Mouse (Mus musculus) retina, postnatal 7 days (tissue): Measurements from ENCODE around the gene Blcap.
"Not testable (repeated sequence)": the region's sequence is repeated elsewhere in the genome, so short reads cannot be mapped to it uniquely, and the experiment has no call there.

Experiments
- DNase-seq: peaks from one replicate; pipeline ENCODE4 v3.0.0-alpha.2; 2012; ENCODE audit warnings: low read depth, low spot score

Gene Blcap

DNA sequence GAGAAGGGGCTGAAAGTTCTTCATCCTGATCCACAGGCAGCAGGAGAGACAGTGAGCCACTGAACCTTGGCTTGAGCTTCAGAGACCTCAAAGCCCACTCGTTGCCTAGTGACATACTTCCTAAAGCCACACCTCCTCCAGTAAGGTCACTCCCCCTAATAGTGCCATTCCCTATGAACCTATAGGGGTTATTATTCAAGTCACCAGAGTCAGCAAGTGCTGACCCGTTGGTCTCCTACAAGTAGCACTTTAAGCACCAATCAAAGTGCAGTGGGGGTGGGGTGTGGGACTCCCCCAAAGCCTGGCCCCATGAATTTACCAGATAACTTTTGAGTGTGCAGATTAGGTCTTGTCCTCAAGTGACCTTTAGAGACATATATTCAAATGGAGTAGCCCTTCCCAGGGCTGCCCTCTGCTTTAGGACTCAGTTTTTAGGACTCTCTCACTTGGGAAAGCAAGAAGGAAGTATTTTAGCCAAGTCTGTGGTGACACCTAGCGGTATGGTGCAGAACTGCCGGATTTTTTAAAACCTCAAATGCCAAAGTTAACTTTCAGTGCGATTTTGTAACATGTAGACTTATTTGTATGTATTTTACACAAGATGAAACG is at the start of gene Blcap:
Gene Blcap (minus strand): TSS at position 51 of the 609 bp plus-strand sequence.
- peak; percentile 57 for DNase-seq

- no peak for DNase-seq
These were observed 47.3 kb upstream of the Blcap start for GRCm38 (mm10) chr2:157618393-157618792.

DNA sequence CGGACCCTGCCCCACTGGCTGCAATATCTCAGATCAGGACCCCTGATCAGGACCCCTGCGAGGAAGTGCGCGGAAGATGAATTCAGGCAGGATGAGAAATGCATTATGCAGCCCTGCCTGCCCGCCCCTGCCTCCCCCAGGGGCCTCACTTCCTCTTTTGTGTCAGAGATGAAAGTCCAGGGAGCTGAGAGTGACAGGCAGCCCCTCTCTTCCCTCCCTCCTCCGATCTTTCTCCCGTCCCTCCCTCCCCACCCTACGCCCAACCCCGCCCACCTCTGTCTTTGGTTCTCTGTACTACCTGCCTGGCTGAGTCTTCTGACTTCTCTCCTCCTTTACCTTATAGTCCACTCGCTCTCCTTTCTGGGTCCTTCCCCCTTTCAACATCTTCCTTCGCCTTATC is 42.9 kb upstream of the Blcap start:
- no peak for DNase-seq

GRCm38 (mm10) chr2:157611735-157612134 is 40.7 kb upstream of the Blcap start:
- DNase-seq = no peak

DNA sequence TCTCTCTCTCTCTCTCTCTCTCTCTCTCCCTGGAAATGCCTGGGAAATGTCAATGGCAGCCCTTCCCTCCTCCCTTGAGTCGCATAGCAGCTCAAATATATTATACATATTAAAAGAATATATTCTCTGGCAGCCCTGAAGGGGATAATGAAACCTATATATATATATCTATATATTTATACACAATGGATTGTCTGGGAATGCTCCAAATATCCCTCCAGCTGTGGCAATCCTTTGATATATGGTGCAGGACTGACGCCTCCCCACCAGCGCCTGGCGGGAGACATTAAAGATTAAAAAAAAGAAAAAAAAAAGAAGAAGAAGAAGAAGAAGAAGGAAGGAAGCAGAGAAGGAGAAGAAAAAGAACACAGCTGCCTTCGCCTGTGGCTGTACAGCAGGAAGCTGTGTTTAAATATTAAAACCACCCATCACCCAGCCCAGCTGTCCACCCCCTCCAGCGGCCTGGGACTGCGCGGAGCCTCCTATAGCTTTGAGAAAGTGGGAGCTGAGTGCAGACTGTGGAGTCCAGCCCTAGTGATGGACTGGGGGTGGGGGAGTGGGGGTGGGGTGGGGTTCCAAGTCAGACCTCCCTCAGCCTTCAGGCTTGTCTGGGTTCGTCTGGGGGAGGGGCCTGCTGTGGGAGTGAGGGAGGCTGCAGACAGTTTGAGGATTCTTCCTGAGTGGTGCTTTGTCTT is 36.6 kb upstream of the Blcap start:
- no peak for DNase-seq

DNA sequence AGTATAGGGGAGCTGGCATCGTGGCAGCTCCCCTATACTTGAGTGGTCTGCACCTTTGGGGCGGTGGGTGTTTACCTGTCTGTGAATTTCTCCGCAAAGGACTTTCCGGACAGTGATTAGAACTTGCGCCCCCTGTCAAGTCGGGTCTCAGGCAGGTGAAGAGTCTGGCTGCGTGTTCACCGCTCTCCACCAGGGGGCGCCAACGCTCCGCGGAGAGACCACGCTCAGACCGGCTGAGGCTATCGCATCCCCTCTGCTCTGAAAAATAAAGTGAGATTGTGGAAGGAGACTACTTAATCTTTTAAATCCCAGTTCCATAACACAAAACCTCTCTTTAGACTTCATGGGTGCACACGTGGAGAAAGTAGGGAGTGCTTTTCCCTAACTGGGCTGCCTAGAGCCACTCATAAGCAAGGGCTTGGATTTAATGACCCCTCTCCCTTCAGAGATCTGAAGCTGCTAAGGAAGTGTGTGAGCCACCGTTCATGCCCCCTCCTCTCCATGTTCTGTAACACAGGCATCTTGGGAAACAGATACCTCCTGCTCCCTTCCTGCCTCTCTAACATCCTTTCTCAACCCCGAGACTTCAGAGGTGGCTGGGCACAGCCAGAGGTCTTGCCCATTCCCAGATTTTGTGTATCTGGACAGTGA is 34.1 kb upstream of the Blcap start:
- peak; percentile 62 for DNase-seq

- no peak for DNase-seq
These were observed 30.4 kb upstream of the Blcap start for GRCm38 (mm10) chr2:157601435-157601839.

GRCm38 (mm10) chr2:157596876-157597566 is 25.9 kb upstream of the Blcap start:
- DNase-seq = no peak

GRCm38 (mm10) chr2:157585351-157585750 is 14.3 kb upstream of the Blcap start:
- not testable (repeated sequence) for DNase-seq

- no peak for DNase-seq
These were observed 1.7 kb upstream of the Blcap start for GRCm38 (mm10) chr2:157572786-157573185.

DNA sequence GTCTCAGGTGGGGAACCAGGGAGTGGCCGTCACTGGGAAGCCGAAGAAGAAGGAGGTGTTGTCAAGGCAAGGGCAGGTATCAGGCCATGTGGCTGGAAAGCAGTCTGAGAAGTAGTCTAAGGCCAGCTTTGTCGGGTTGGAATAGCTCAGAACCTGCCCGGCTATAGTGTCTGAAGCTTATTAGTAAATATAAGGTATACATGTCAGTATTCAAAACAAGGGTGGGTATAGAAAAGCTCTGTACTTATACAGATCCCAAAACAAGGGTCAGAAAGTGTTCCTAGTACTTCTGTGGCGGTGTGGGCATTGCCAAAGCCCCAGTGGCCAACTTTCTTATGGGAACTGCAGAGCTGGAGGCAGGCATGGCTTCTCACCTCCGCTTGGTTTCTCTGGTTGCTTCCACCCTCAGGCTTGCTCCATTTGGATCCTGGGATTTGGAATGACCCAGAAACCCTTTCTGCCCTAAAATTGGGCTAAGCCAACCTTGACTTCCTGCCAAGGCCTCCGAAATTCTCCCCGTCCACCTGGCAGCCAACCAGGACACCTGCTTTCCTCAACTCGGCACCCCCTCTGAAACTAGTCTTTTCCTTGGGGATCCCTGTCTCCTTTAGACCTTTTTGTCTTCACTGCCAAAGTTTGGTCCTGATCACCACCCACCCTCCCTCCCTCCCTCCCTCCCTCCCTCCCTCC is 1.1 kb downstream of the Blcap start:
- no peak for DNase-seq

DNA sequence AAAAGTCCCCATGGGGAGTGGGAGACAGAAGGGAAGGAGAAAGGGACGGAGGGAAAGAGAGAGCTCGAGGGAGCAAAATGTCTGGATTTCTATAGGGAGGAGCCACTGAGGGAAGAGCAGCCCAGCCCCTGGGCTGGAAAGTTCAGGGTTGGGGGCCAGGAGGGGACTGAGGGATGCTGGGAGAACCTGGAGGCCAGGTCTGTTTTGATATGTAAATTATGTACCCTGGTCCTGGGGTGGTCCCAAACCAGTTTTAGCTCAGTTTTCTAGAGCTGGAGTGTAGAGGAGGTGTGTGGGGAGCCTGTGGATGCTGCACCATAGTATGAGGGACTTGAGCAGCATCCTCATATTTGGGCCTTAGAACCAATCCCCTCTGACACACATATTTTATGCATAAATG is 2.2 kb downstream of the Blcap start:
- DNase-seq = no peak

GRCm38 (mm10) chr2:157567235-157567961 is 3.7 kb downstream of the Blcap start:
- DNase-seq = no peak

- peak; percentile 84 for DNase-seq
These were observed 4.7 kb downstream of the Blcap start for GRCm38 (mm10) chr2:157566260-157566952.

GRCm38 (mm10) chr2:157565898-157566259 is 5.2 kb downstream of the Blcap start:
- DNase-seq = no peak

GRCm38 (mm10) chr2:157565446-157565845 is 5.6 kb downstream of the Blcap start:
- DNase-seq = no peak

DNA sequence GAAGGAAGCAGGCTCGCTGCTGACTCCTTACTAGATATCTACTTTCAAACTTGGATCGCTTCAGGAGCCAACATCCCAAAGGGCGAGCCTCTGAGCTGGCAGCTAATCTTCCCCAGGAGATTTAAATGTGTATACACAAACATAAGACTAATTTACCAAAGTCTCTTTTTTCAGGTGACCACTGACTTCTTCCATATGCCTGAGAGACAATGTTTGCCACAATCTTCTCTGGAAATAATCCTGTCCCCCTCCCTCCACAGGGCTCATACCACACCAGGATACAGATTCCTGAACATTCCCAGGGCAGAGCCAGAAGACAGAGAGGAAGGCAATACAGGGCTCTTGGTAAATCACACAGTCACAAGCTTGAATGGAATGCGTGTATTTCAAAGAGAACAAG is 6.4 kb downstream of the Blcap start:
- DNase-seq = no peak

DNA sequence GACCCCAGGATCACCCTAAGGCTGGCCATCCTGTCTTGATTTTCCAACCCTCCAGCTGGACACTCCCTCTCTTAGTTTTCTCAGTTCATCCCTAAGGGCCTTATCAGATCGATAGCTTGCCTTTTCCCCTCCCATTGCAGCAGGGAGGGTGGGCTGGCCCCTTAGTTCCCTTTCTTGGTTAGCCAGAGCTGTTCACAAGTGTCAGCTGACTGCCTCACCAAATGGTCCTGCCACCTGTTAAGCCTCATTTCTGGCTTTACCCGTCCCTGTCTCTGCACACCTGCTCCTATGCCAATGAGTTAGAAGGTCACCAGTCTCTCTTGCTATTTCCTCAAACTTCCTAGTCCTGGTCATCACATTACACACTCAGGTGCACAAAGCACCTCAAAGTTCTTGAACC is 8.0 kb downstream of the Blcap start:
- DNase-seq = no peak

GRCm38 (mm10) chr2:157561165-157561836 is 9.8 kb downstream of the Blcap start:
- DNase-seq = peak; percentile 79

DNA sequence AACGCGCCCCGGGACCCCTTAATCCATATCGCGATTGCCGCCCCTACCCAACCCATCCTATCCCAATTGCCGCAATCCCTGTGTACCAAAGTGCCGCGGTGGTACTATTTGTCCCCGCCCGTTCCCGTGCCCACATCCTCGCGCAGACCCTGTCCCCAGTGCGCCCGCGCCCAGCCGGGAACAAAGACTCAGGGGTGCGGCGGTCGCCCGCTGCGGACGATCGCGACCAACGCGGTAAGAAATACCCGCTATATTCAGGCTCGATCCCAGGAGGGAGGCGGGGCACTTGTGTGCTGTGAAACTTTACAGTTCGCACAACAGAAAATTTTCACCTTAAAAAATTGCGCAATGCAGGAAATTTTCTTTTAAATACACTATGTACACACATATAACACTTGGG is 10.8 kb downstream of the Blcap start:
- DNase-seq = no peak
